Mouse (Mus musculus): ENCODE measurements around the gene Cdc25b. TPM values are rescaled to one million over a fixed set of nuclear protein-coding genes. Genes with fewer than 3 reads are reported as not detected.

Gene Cdc25b
- polyA plus RNA-seq, 1 experiment, result 22.4 TPM

- H3K27ac ChIP-seq (ENCODE audit: insufficient read depth, low read depth, low read length), result peak overlapping the region; percentile 36
- peaks cover 14% of the 10 kb centered on the region; the same call in 1 of the 2 replicates for H3K4me1 ChIP-seq (ENCODE audit: control insufficient read depth, insufficient read depth, insufficient read length, low read length)
- H3K36me3 ChIP-seq (ENCODE audit: control insufficient read depth, insufficient read depth, low read length), result peaks cover 17% of the 10 kb centered on the region
- WGBS, result 39% methylated on average over 5 of the region's 5 CpGs
- TF ChIP-seq CTCF (IDR thresholded peaks at IDR 0.05; ENCODE audit: extremely low read depth, insufficient read length, insufficient replicate concordance, low read depth, low read length), result no peak
- TF ChIP-seq POLR2A (IDR thresholded peaks at IDR 0.05; ENCODE audit: low read depth, low read length), result no peak
- no peaks in the 10 kb centered on the region for H3K27me3 ChIP-seq (ENCODE audit: control insufficient read depth, insufficient read depth, low read length)
- H3K4me3 ChIP-seq (ENCODE audit: low read depth, low read length), result no peak overlapping the region
Measured at GRCm38 (mm10) chr2:131189521-131190309, 3.0 kb downstream of the Cdc25b start.

GRCm38 (mm10) chr2:131190344-131191004 is 3.7 kb downstream of the Cdc25b start:
- 65% methylated on average over 10 of the region's 10 CpGs for WGBS
- no peak overlapping the region for H3K4me3 ChIP-seq (ENCODE audit: low read depth, low read length)
- H3K36me3 ChIP-seq (ENCODE audit: control insufficient read depth, insufficient read depth, low read length), result peaks cover 17% of the 10 kb centered on the region
- H3K27ac ChIP-seq (ENCODE audit: insufficient read depth, low read depth, low read length), result peak overlapping the region; percentile 36
- no peaks in the 10 kb centered on the region for H3K27me3 ChIP-seq (ENCODE audit: control insufficient read depth, insufficient read depth, low read length)
- peaks cover 14% of the 10 kb centered on the region; the same call in 1 of the 2 replicates for H3K4me1 ChIP-seq (ENCODE audit: control insufficient read depth, insufficient read depth, insufficient read length, low read length)
- no peak for TF ChIP-seq CTCF (IDR thresholded peaks at IDR 0.05; ENCODE audit: extremely low read depth, insufficient read length, insufficient replicate concordance, low read depth, low read length)

GRCm38 (mm10) chr2:131191005-131191390 is 4.2 kb downstream of the Cdc25b start:
- no peak overlapping the region; the same call in 1 of the 2 replicates for H3K27ac ChIP-seq (ENCODE audit: insufficient read depth, low read depth, low read length)
- peaks cover 14% of the 10 kb centered on the region; the same call in 1 of the 2 replicates for H3K4me1 ChIP-seq (ENCODE audit: control insufficient read depth, insufficient read depth, insufficient read length, low read length)
- WGBS, result 80% methylated on average over 7 of the region's 7 CpGs
- H3K27me3 ChIP-seq (ENCODE audit: control insufficient read depth, insufficient read depth, low read length), result no peaks in the 10 kb centered on the region
- peaks cover 18% of the 10 kb centered on the region for H3K36me3 ChIP-seq (ENCODE audit: control insufficient read depth, insufficient read depth, low read length)
- TF ChIP-seq CTCF (IDR thresholded peaks at IDR 0.05; ENCODE audit: extremely low read depth, insufficient read length, insufficient replicate concordance, low read depth, low read length) (no peak), POLR2A (IDR thresholded peaks at IDR 0.05; ENCODE audit: low read depth, low read length) (no peak)
- no peak overlapping the region for H3K4me3 ChIP-seq (ENCODE audit: low read depth, low read length)

- H3K4me3 ChIP-seq (ENCODE audit: low read depth, low read length), result no peak overlapping the region
- H3K36me3 ChIP-seq (ENCODE audit: control insufficient read depth, insufficient read depth, low read length), result peaks cover 18% of the 10 kb centered on the region
- 90% methylated on average over 16 of the region's 16 CpGs for WGBS
- no peaks in the 10 kb centered on the region; the same call in 1 of the 2 replicates for H3K4me1 ChIP-seq (ENCODE audit: control insufficient read depth, insufficient read depth, insufficient read length, low read length)
- H3K27ac ChIP-seq (ENCODE audit: insufficient read depth, low read depth, low read length), result no peak overlapping the region
- H3K27me3 ChIP-seq (ENCODE audit: control insufficient read depth, insufficient read depth, low read length), result no peaks in the 10 kb centered on the region
- no peak for TF ChIP-seq CTCF (IDR thresholded peaks at IDR 0.05; ENCODE audit: extremely low read depth, insufficient read length, insufficient replicate concordance, low read depth, low read length)
- TF ChIP-seq POLR2A (IDR thresholded peaks at IDR 0.05; ENCODE audit: low read depth, low read length), result no peak
Measured at GRCm38 (mm10) chr2:131196606-131197316, 10.0 kb downstream of the Cdc25b start.

- no peak overlapping the region for H3K27ac ChIP-seq (ENCODE audit: insufficient read depth, low read depth, low read length)
- H3K4me1 ChIP-seq (ENCODE audit: control insufficient read depth, insufficient read depth, insufficient read length, low read length), result peaks cover 14% of the 10 kb centered on the region; the same call in 1 of the 2 replicates
- H3K36me3 ChIP-seq (ENCODE audit: control insufficient read depth, insufficient read depth, low read length), result peaks cover 6% of the 10 kb centered on the region
- no peak overlapping the region for H3K4me3 ChIP-seq (ENCODE audit: low read depth, low read length)
- 82% methylated on average over 2 of the region's 2 CpGs for WGBS
- TF ChIP-seq CTCF (IDR thresholded peaks at IDR 0.05; ENCODE audit: extremely low read depth, insufficient read length, insufficient replicate concordance, low read depth, low read length) (no peak), POLR2A (IDR thresholded peaks at IDR 0.05; ENCODE audit: low read depth, low read length) (no peak)
- no peaks in the 10 kb centered on the region for H3K27me3 ChIP-seq (ENCODE audit: control insufficient read depth, insufficient read depth, low read length)
Measured at GRCm38 (mm10) chr2:131200710-131201109, 14.0 kb downstream of the Cdc25b start.

GRCm38 (mm10) chr2:131201262-131201661 is 14.5 kb downstream of the Cdc25b start:
- H3K4me1 ChIP-seq (ENCODE audit: control insufficient read depth, insufficient read depth, insufficient read length, low read length), result peaks cover 17% of the 10 kb centered on the region; the same call in 1 of the 2 replicates
- peaks cover 3% of the 10 kb centered on the region for H3K36me3 ChIP-seq (ENCODE audit: control insufficient read depth, insufficient read depth, low read length)
- no peak overlapping the region for H3K27ac ChIP-seq (ENCODE audit: insufficient read depth, low read depth, low read length)
- no peak overlapping the region for H3K4me3 ChIP-seq (ENCODE audit: low read depth, low read length)
- TF ChIP-seq CTCF (IDR thresholded peaks at IDR 0.05; ENCODE audit: extremely low read depth, insufficient read length, insufficient replicate concordance, low read depth, low read length), result no peak
- TF ChIP-seq POLR2A (IDR thresholded peaks at IDR 0.05; ENCODE audit: low read depth, low read length), result no peak
- no peaks in the 10 kb centered on the region for H3K27me3 ChIP-seq (ENCODE audit: control insufficient read depth, insufficient read depth, low read length)
- 70% methylated on average over 3 of the region's 3 CpGs for WGBS

Measured in small intestine, adult 2 months (tissue).